Mouse (Mus musculus): ENCODE measurements around the gene Spem2.

DNA sequence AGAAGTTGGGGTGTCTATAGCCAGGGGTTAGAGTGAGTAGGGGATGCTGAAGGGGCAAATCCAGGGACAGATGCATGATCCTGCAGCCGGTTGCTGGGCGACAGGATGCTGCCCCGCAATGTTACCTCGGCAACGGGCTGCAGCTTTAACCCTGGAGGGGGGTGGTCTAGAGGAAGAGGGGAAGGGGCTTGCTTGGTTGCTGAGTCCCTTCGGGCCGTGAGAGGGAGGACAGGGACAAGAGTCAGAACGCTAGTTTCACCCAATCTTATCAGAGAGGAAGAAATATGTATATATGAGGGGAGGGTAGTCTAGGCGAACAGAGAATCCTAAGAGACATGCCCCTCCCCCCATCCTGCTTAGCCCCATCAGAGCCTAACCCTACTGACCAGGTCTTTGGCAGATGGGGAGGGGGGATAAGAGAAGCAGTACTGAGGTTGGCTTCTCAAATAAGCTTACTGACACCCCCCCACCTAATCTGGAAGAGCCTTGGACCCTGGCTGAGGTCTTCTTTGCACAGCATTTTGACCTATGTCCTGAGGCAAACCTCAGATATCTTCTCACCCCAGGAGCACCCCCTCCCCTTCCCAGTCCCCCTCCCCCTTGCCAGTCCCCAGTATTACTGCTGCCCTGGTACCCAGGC is 17.2 kb upstream of the Spem2 start:
- TF ChIP-seq CTCF (IDR thresholded peaks at IDR 0.05; ENCODE audit: low read depth, low read length) (no peak), TAL1 (conservative IDR thresholded peaks at IDR 0.05; ENCODE audit: low read depth, low read length) (no peak)

All from G1E (cell line).